Mouse (Mus musculus): Measurements from ENCODE around the gene Tmub2. TPM values are rescaled to one million over a fixed set of nuclear protein-coding genes. Genes with fewer than 3 reads are reported as not detected.

Tmub2 gene
- 52.8 and 60.2 TPM in 2 replicates for polyA plus RNA-seq (2015; fragmentation: Nextera tagmentation; extraction: Ambion mirVana)

- no peaks in the 10 kb centered on the region for H3K9me3 ChIP-seq (ENCODE audit: control insufficient read depth, low read length)
- under 1% methylated on average over 32 of the region's 32 CpGs for WGBS
- peaks cover 4% of the 10 kb centered on the region for H3K36me3 ChIP-seq (ENCODE audit: control insufficient read depth, insufficient read depth, low read length)
- H3K27me3 ChIP-seq (ENCODE audit: control insufficient read depth, insufficient read depth, low read depth, low read length), result no peaks in the 10 kb centered on the region
- H3K4me1 ChIP-seq (replicated peaks; ENCODE audit: control insufficient read depth, insufficient read depth, low read length), result peaks cover 12% of the 10 kb centered on the region
- peak within 1 kb of the TSS; percentile 71 for H3K4me3 ChIP-seq (ENCODE audit: low read length)
- H3K27ac ChIP-seq (ENCODE audit: low read length), result peak within 1 kb of the TSS; percentile 88
- peak within 1 kb of the TSS; percentile 80 for H3K9ac ChIP-seq (ENCODE audit: low read length)
- H3K4me2 ChIP-seq (ENCODE audit: low read depth, low read length), result peak within 1 kb of the TSS; percentile 61
- peak; percentile 95 for ATAC-seq (ENCODE audit: low read depth)
These were observed at the start of gene Tmub2 for GRCm38 (mm10) chr11:102284501-102285094. Tmub2 (plus strand) TSS chr11:102284931.

- whole genome bisulfite sequencing, result 44% methylated on average over 2 of the region's 2 CpGs
- H3K9ac ChIP-seq (ENCODE audit: low read length), result no peak overlapping the region
- no peak overlapping the region for H3K4me3 ChIP-seq (ENCODE audit: low read length)
- H3K36me3 ChIP-seq (ENCODE audit: control insufficient read depth, insufficient read depth, low read length), result no peaks in the 10 kb centered on the region
- no peaks in the 10 kb centered on the region for H3K4me1 ChIP-seq (replicated peaks; ENCODE audit: control insufficient read depth, insufficient read depth, low read length)
- H3K4me2 ChIP-seq (ENCODE audit: low read depth, low read length), result no peak overlapping the region
- no peak for ATAC-seq (ENCODE audit: low read depth)
- H3K9me3 ChIP-seq (ENCODE audit: control insufficient read depth, low read length), result no peaks in the 10 kb centered on the region
- no peak overlapping the region for H3K27ac ChIP-seq (ENCODE audit: low read length)
- H3K27me3 ChIP-seq (ENCODE audit: control insufficient read depth, insufficient read depth, low read depth, low read length), result no peaks in the 10 kb centered on the region
These were observed 48.7 kb upstream of the Tmub2 start for GRCm38 (mm10) chr11:102236022-102236421.

DNA sequence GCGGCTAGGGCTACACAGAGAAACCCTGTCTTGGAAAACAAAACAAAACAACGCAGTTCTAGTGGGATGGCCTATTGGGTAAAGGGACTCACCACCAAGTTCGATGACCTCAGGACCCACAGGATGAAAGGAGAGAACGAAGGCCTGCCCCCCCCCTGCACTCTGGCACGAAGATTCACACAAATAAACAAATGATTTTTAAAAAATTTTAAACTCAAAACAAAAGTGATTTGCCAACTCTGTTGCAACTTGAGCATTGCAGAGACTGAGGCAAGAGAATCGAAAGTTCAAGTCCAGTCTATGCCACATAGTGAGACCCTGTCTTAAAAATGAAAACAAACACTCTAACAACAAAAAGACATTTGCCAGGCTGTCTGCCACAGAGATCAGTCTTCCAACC is 44.1 kb upstream of the Tmub2 start:
- ATAC-seq (ENCODE audit: low read depth), result no peak
- H3K9me3 ChIP-seq (ENCODE audit: control insufficient read depth, low read length), result no peaks in the 10 kb centered on the region
- H3K4me1 ChIP-seq (replicated peaks; ENCODE audit: control insufficient read depth, insufficient read depth, low read length), result peaks cover 10% of the 10 kb centered on the region
- H3K9ac ChIP-seq (ENCODE audit: low read length), result no peak overlapping the region
- H3K4me3 ChIP-seq (ENCODE audit: low read length), result no peak overlapping the region
- WGBS, result 70% methylated on average over 6 of the region's 6 CpGs
- no peak overlapping the region for H3K27ac ChIP-seq (ENCODE audit: low read length)
- H3K4me2 ChIP-seq (ENCODE audit: low read depth, low read length), result no peak overlapping the region
- H3K27me3 ChIP-seq (ENCODE audit: control insufficient read depth, insufficient read depth, low read depth, low read length), result no peaks in the 10 kb centered on the region
- H3K36me3 ChIP-seq (ENCODE audit: control insufficient read depth, insufficient read depth, low read length), result no peaks in the 10 kb centered on the region

- no peaks in the 10 kb centered on the region for H3K27me3 ChIP-seq (ENCODE audit: control insufficient read depth, insufficient read depth, low read depth, low read length)
- H3K4me2 ChIP-seq (ENCODE audit: low read depth, low read length), result no peak overlapping the region
- WGBS, result 74% methylated on average over 5 of the region's 5 CpGs
- peaks cover 12% of the 10 kb centered on the region for H3K4me1 ChIP-seq (replicated peaks; ENCODE audit: control insufficient read depth, insufficient read depth, low read length)
- no peaks in the 10 kb centered on the region for H3K9me3 ChIP-seq (ENCODE audit: control insufficient read depth, low read length)
- no peak overlapping the region for H3K9ac ChIP-seq (ENCODE audit: low read length)
- no peaks in the 10 kb centered on the region for H3K36me3 ChIP-seq (ENCODE audit: control insufficient read depth, insufficient read depth, low read length)
- H3K27ac ChIP-seq (ENCODE audit: low read length), result no peak overlapping the region
- no peak for ATAC-seq (ENCODE audit: low read depth)
- no peak overlapping the region for H3K4me3 ChIP-seq (ENCODE audit: low read length)
These were observed 43.5 kb upstream of the Tmub2 start for GRCm38 (mm10) chr11:102241246-102241645.

DNA sequence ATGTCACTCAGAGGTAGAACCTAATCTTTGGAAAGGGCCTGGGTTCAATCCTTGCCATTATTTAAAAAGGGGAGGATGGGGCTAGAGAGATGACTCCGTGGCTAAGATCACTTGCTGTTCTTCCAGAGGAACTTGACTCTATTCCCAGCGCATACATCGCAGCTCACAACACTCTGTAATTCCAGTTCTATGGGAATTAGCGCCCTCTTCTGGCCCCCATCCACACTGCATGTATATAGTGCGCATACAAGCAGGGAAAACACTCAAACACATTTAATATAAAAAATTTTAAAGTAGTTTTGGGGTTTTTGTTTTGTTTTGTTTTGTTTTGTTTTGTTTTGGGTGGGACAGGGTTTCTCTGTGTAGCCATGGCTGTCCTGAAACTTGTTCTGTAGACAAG is 42.9 kb upstream of the Tmub2 start:
- Histone ChIP-seq H3K27me3 (ENCODE audit: control insufficient read depth, insufficient read depth, low read depth, low read length) (no peaks in the 10 kb centered on the region), H3K36me3 (ENCODE audit: control insufficient read depth, insufficient read depth, low read length) (no peaks in the 10 kb centered on the region), H3K4me3 (ENCODE audit: low read length) (no peak overlapping the region), H3K4me1 (replicated peaks; ENCODE audit: control insufficient read depth, insufficient read depth, low read length) (peaks cover 14% of the 10 kb centered on the region), H3K27ac (ENCODE audit: low read length) (no peak overlapping the region), H3K4me2 (ENCODE audit: low read depth, low read length) (no peak overlapping the region), H3K9ac (ENCODE audit: low read length) (no peak overlapping the region), H3K9me3 (ENCODE audit: control insufficient read depth, low read length) (no peaks in the 10 kb centered on the region; the same call in 1 of the 2 replicates)
- ATAC-seq (ENCODE audit: low read depth), result no peak
- WGBS, result 51% methylated on average over 5 of the region's 5 CpGs

DNA sequence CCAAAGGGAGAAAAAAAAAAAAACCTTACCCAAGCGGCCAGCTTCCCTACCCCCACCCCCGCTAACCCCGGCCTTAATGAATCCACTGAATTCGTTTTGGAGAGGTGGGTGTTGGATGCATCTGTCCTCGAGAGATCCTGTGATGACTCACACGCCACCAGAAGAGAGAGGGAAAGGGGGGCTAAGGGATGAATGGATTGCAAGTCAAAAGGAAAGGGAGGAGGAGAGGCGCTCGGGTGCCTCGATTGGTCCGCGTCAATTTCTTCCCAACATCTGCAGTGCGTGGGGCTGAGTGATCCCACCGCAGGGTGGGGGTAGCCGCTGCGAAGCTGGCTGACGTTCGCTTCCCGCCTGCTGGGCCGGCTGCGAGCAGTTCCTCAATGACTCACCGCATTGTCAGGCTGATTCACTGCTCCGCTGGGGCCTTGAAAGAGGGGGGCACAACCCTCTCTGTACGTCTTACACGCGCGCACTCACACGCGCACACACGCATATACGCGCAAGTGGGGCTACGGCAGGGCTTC is 39.7 kb upstream of the Tmub2 start:
- H3K27me3 ChIP-seq (ENCODE audit: control insufficient read depth, insufficient read depth, low read depth, low read length), result no peaks in the 10 kb centered on the region
- peak overlapping the region; percentile 32 for H3K27ac ChIP-seq (ENCODE audit: low read length)
- peak; percentile 59 for ATAC-seq (ENCODE audit: low read depth)
- WGBS, result under 1% methylated on average over 32 of the region's 32 CpGs
- H3K4me2 ChIP-seq (ENCODE audit: low read depth, low read length), result peak overlapping the region; percentile 77
- no peaks in the 10 kb centered on the region; the same call in 1 of the 2 replicates for H3K9me3 ChIP-seq (ENCODE audit: control insufficient read depth, low read length)
- H3K4me3 ChIP-seq (ENCODE audit: low read length), result peak overlapping the region; percentile 38
- H3K4me1 ChIP-seq (replicated peaks; ENCODE audit: control insufficient read depth, insufficient read depth, low read length), result peaks cover 20% of the 10 kb centered on the region
- H3K36me3 ChIP-seq (ENCODE audit: control insufficient read depth, insufficient read depth, low read length), result no peaks in the 10 kb centered on the region
- peak overlapping the region; percentile 63 for H3K9ac ChIP-seq (ENCODE audit: low read length)

- Histone ChIP-seq H3K9me3 (ENCODE audit: control insufficient read depth, low read length) (no peaks in the 10 kb centered on the region; the same call in 1 of the 2 replicates), H3K4me1 (replicated peaks; ENCODE audit: control insufficient read depth, insufficient read depth, low read length) (peaks cover 20% of the 10 kb centered on the region), H3K27ac (ENCODE audit: low read length) (peak overlapping the region; percentile 32), H3K36me3 (ENCODE audit: control insufficient read depth, insufficient read depth, low read length) (no peaks in the 10 kb centered on the region), H3K9ac (ENCODE audit: low read length) (no peak overlapping the region; the same call in 1 of the 2 replicates), H3K4me2 (ENCODE audit: low read depth, low read length) (peak overlapping the region; percentile 77), H3K4me3 (ENCODE audit: low read length) (peak overlapping the region; percentile 38), H3K27me3 (ENCODE audit: control insufficient read depth, insufficient read depth, low read depth, low read length) (no peaks in the 10 kb centered on the region)
- 42% methylated on average over 14 of the region's 14 CpGs for WGBS
- ATAC-seq (ENCODE audit: low read depth), result 0 out of 2 replicates have a peak, but pooled peaks have one; percentile 23
These were observed 39.0 kb upstream of the Tmub2 start for GRCm38 (mm10) chr11:102245581-102246272.

GRCm38 (mm10) chr11:102246273-102246635 is 38.5 kb upstream of the Tmub2 start:
- H3K4me1 ChIP-seq (replicated peaks; ENCODE audit: control insufficient read depth, insufficient read depth, low read length), result peaks cover 20% of the 10 kb centered on the region
- no peak overlapping the region for H3K4me3 ChIP-seq (ENCODE audit: low read length)

GRCm38 (mm10) chr11:102246871-102247270 is 37.9 kb upstream of the Tmub2 start:
- no peaks in the 10 kb centered on the region for H3K36me3 ChIP-seq (ENCODE audit: control insufficient read depth, insufficient read depth, low read length)
- no peak overlapping the region for H3K27ac ChIP-seq (ENCODE audit: low read length)
- H3K27me3 ChIP-seq (ENCODE audit: control insufficient read depth, insufficient read depth, low read depth, low read length), result no peaks in the 10 kb centered on the region
- H3K9me3 ChIP-seq (ENCODE audit: control insufficient read depth, low read length), result no peaks in the 10 kb centered on the region; the same call in 1 of the 2 replicates
- 78% methylated on average over 4 of the region's 4 CpGs for WGBS
- no peak for ATAC-seq (ENCODE audit: low read depth)
- H3K4me1 ChIP-seq (replicated peaks; ENCODE audit: control insufficient read depth, insufficient read depth, low read length), result peaks cover 20% of the 10 kb centered on the region
- no peak overlapping the region for H3K9ac ChIP-seq (ENCODE audit: low read length)
- H3K4me3 ChIP-seq (ENCODE audit: low read length), result no peak overlapping the region
- no peak overlapping the region for H3K4me2 ChIP-seq (ENCODE audit: low read depth, low read length)

More at GRCm38 (mm10) chr11:102246273-102246635, 38.5 kb upstream of the Tmub2 start:
- no peaks in the 10 kb centered on the region for H3K27me3 ChIP-seq (ENCODE audit: control insufficient read depth, insufficient read depth, low read depth, low read length)
- ATAC-seq (ENCODE audit: low read depth), result no peak
- H3K27ac ChIP-seq (ENCODE audit: low read length), result no peak overlapping the region; the same call in 1 of the 2 replicates
- no peaks in the 10 kb centered on the region; the same call in 1 of the 2 replicates for H3K9me3 ChIP-seq (ENCODE audit: control insufficient read depth, low read length)
- 69% methylated on average over 6 of the region's 6 CpGs for WGBS
- no peak overlapping the region for H3K4me2 ChIP-seq (ENCODE audit: low read depth, low read length)
- no peak overlapping the region for H3K9ac ChIP-seq (ENCODE audit: low read length)
- H3K36me3 ChIP-seq (ENCODE audit: control insufficient read depth, insufficient read depth, low read length), result no peaks in the 10 kb centered on the region

Data from lung, embryonic 16.5 days (tissue).